Mouse (Mus musculus) C2C12 (cell line): ENCODE measurements at regions not wholly inside any gene's neighbourhood (a gene's known extent, or its start where the extent isn't known, plus 50 kb on each side); places are given as distances from the start of the nearest gene placed in this dataset.

ENCODE experiments used
- H3K27me3 ChIP-seq: one replicate; pipeline ENCODE4 v1.6.1; 2011; ENCODE audit not compliant: control insufficient read depth, insufficient read depth, insufficient read length
- H3K36me3 ChIP-seq: one replicate; pipeline ENCODE4 v1.6.1; 2011; ENCODE audit not compliant: control insufficient read depth, insufficient read depth
- H3K4me3 ChIP-seq: one replicate; pipeline ENCODE4 v1.5.1; 2011; ENCODE audit warnings: mild to moderate bottlenecking, control low read depth; ENCODE audit not compliant: poor library complexity, insufficient read depth, severe bottlenecking
- H3K79me2 ChIP-seq: one replicate; pipeline ENCODE4 v1.6.1; 2011; ENCODE audit not compliant: control insufficient read depth, insufficient read depth
- H3K79me3 ChIP-seq: one replicate; pipeline ENCODE4 v1.6.1; 2011; ENCODE audit warnings: low read depth, control low read depth
- H3ac ChIP-seq: one replicate; pipeline ENCODE3; 2011; ENCODE audit warnings: low read depth; ENCODE audit not compliant: control insufficient read depth, insufficient read length
- CEBPB ChIP-seq: IDR thresholded peaks from one replicate; pipeline ENCODE4 v1.6.1; 2011; ENCODE audit warnings: low read depth, mild to moderate bottlenecking, control low read depth, moderate library complexity
- CTCF ChIP-seq: IDR thresholded peaks from one replicate; pipeline ENCODE4 v1.5.1; 2011; ENCODE audit not compliant: control insufficient read depth, insufficient read depth, insufficient read length
- FOSL1 ChIP-seq: IDR thresholded peaks from one replicate; pipeline ENCODE4 v1.8.0; 2011; ENCODE audit warnings: mild to moderate bottlenecking, low read length; ENCODE audit not compliant: poor library complexity, insufficient read depth, severe bottlenecking
- MAX ChIP-seq: IDR thresholded peaks from one replicate; pipeline ENCODE4 v1.6.1; 2011; ENCODE audit warnings: mild to moderate bottlenecking, control low read depth
- MYOD1 ChIP-seq: IDR thresholded peaks from one replicate; pipeline ENCODE4 v1.6.1; 2011; ENCODE audit warnings: low read depth; ENCODE audit not compliant: control insufficient read depth, insufficient read length
- MYOG ChIP-seq: IDR thresholded peaks from one replicate; pipeline ENCODE4 v1.6.1; 2011; ENCODE audit not compliant: control insufficient read depth, insufficient read length; ENCODE audit errors: extremely low read depth
- USF1 ChIP-seq: IDR thresholded peaks from one replicate; pipeline ENCODE4 v1.6.1; 2011; ENCODE audit warnings: low read depth, mild to moderate bottlenecking, control low read depth, moderate library complexity

GRCm38 (mm10) chr13:30609784-30610183 lies 50.0 kb upstream of the Dusp22 start:
- Histone ChIP-seq H3K79me3 (no peaks in the 10 kb centered on the region), H3ac (no peak overlapping the region), H3K36me3 (no peaks in the 10 kb centered on the region), H3K79me2 (no peaks in the 10 kb centered on the region), H3K27me3 (no peaks in the 10 kb centered on the region), H3K4me3 (no peak overlapping the region)
- no peak for TF ChIP-seq FOSL1
- no peak for TF ChIP-seq CTCF
- no peak for TF ChIP-seq USF1
- no peak for TF ChIP-seq MAX
- TF ChIP-seq MYOG = no peak
- no peak for TF ChIP-seq CEBPB
- TF ChIP-seq MYOD1 = no peak
